Mouse (Mus musculus) kidney, postnatal 0 days (tissue): Measurements from ENCODE around the gene Pcdh7. TPM values are rescaled to one million over a fixed set of nuclear protein-coding genes. Genes with fewer than 3 reads are reported as not detected.
A peak's percentile ranks its signal among the peaks of the same experiment; 100 is the strongest.

Source experiments
- ATAC-seq: fragments of 200-750 bp; cut with Nextera tagmentation; replicated peaks from 2 replicates; pipeline ENCODE4 v1.8.0; 2017; ENCODE audit warnings: low read depth, moderate number of reproducible peaks, moderate TSS enrichment, moderate library complexity; ENCODE audit not compliant: low FRiP score
- DNase-seq: peaks from one replicate; pipeline ENCODE4 v3.0.0-alpha.2; 2016; ENCODE audit warnings: low spot score
- H3K27ac ChIP-seq: fragments of 300-500 bp; sonication (generic); 2 replicates; pipeline ENCODE4 v1.5.1; 2014; ENCODE audit warnings: mild to moderate bottlenecking
- H3K27me3 ChIP-seq: fragments of 300-500 bp; sonication (generic); 2 replicates; pipeline ENCODE4 v1.6.1; 2014; ENCODE audit warnings: low read length, mixed read lengths; ENCODE audit not compliant: insufficient read depth
- H3K36me3 ChIP-seq: fragments of 300-500 bp; sonication (generic); 2 replicates; pipeline ENCODE4 v1.6.1; 2014; ENCODE audit warnings: low read length, mixed read lengths; ENCODE audit not compliant: insufficient read depth
- H3K4me1 ChIP-seq: fragments of 300-500 bp; sonication (generic); replicated peaks from 2 replicates; pipeline ENCODE4 v1.6.1; 2014; ENCODE audit warnings: antibody characterized with exemption, low read length, mixed read lengths; ENCODE audit not compliant: insufficient read depth
- H3K4me2 ChIP-seq: fragments of 300-500 bp; sonication (generic); 2 replicates; pipeline ENCODE4 v1.6.1; 2014; ENCODE audit warnings: mild to moderate bottlenecking, low read length, moderate library complexity, mixed read lengths
- H3K4me3 ChIP-seq: fragments of 300-500 bp; sonication (generic); replicated peaks from 2 replicates; pipeline ENCODE4 v1.5.1; 2014; ENCODE audit warnings: low read depth, low read length
- H3K9ac ChIP-seq: fragments of 300-500 bp; sonication (generic); 2 replicates; pipeline ENCODE4 v1.6.1; 2014; ENCODE audit warnings: low read depth, low read length
- H3K9me3 ChIP-seq: fragments of 300-500 bp; sonication (generic); replicated peaks from 2 replicates; pipeline ENCODE4 v1.6.1; 2016; ENCODE audit warnings: low read length, inconsistent platforms, mixed read lengths
- CTCF ChIP-seq: IDR thresholded peaks from 2 replicates; pipeline ENCODE4 v1.5.1; 2016; ENCODE audit warnings: antibody characterized with exemption, low read depth, mild to moderate bottlenecking, moderate library complexity
- WGBS: fragments of 180-500 bp; shearing (Covaris S2); extraction: QIAGEN DNeasy Blood & Tissue Kit; methylation state at CpG from one replicate; pipeline ENCODE4 v1.1.7; 2014; 5-methylcytosine and 5-hydroxymethylcytosine counted together
- polyA plus RNA-seq: library from polyadenylated mRNA; unstranded; fragments of >200 nt; fragmentation: Nextera tagmentation; extraction: Ambion mirVana; gene quantifications from 2 replicates; pipeline ENCODE4 v1.2.1, GENCODE M21; 2015

Pcdh7 gene
- polyA plus RNA-seq, 1 experiment from 2014 or later: 3.6 TPM

GRCm38 (mm10) chr5:58025759-58026158, 308.0 kb downstream of the Pcdh7 start:
- Histone ChIP-seq H3K4me2 (no peak overlapping the region), H3K36me3 (no peaks in the 10 kb centered on the region), H3K9ac (no peak overlapping the region), H3K27me3 (no peaks in the 10 kb centered on the region), H3K4me3 (no peak overlapping the region), H3K4me1 (no peaks in the 10 kb centered on the region), H3K9me3 (no peaks in the 10 kb centered on the region), H3K27ac (no peak overlapping the region)
- WGBS: 30% methylated on average over 8 of the region's 8 CpGs
- TF ChIP-seq CTCF: no peak
- ATAC-seq (no peak), DNase-seq (no peak)

- no peaks in the 10 kb centered on the region for H3K4me1 ChIP-seq
- ATAC-seq (no peak), DNase-seq (peak; percentile 31)
- 67% methylated on average over 3 of the region's 3 CpGs for whole genome bisulfite sequencing
- no peaks in the 10 kb centered on the region for H3K36me3 ChIP-seq
- H3K9me3 ChIP-seq: no peaks in the 10 kb centered on the region
- H3K9ac ChIP-seq: no peak overlapping the region
- TF ChIP-seq CTCF: peak; percentile 39; the same call in 1 of the 2 replicates
- H3K4me2 ChIP-seq: no peak overlapping the region
- H3K27ac ChIP-seq: no peak overlapping the region
- no peaks in the 10 kb centered on the region for H3K27me3 ChIP-seq
- H3K4me3 ChIP-seq: no peak overlapping the region
These were observed 322.1 kb downstream of the Pcdh7 start for GRCm38 (mm10) chr5:58039875-58040274.

- no peak overlapping the region for H3K9ac ChIP-seq
- ATAC-seq (no peak), DNase-seq (no peak)
- H3K9me3 ChIP-seq: no peaks in the 10 kb centered on the region
- H3K36me3 ChIP-seq: no peaks in the 10 kb centered on the region
- TF ChIP-seq CTCF: no peak
- no peak overlapping the region for H3K27ac ChIP-seq
- no peak overlapping the region for H3K4me2 ChIP-seq
- 62% methylated on average over 4 of the region's 4 CpGs for WGBS
- H3K27me3 ChIP-seq: no peaks in the 10 kb centered on the region
- H3K4me3 ChIP-seq: no peak overlapping the region
- no peaks in the 10 kb centered on the region for H3K4me1 ChIP-seq
These were observed 326.4 kb downstream of the Pcdh7 start for GRCm38 (mm10) chr5:58044216-58044615.

- H3K27ac ChIP-seq: no peak overlapping the region
- H3K27me3 ChIP-seq: no peaks in the 10 kb centered on the region
- H3K9ac ChIP-seq: no peak overlapping the region
- no peak overlapping the region for H3K4me2 ChIP-seq
- DNase-seq: no peak
- ATAC-seq: no peak
- WGBS: 71% methylated on average over 4 of the region's 4 CpGs
- no peaks in the 10 kb centered on the region for H3K4me1 ChIP-seq
- H3K36me3 ChIP-seq: no peaks in the 10 kb centered on the region
- no peak for TF ChIP-seq CTCF
- H3K4me3 ChIP-seq: no peak overlapping the region
- H3K9me3 ChIP-seq: no peaks in the 10 kb centered on the region
These were observed 363.3 kb downstream of the Pcdh7 start for GRCm38 (mm10) chr5:58081054-58081453.

- Histone ChIP-seq H3K9me3 (no peaks in the 10 kb centered on the region), H3K36me3 (no peaks in the 10 kb centered on the region), H3K27ac (no peak overlapping the region), H3K4me3 (no peak overlapping the region), H3K27me3 (no peaks in the 10 kb centered on the region), H3K4me2 (no peak overlapping the region), H3K9ac (no peak overlapping the region), H3K4me1 (no peaks in the 10 kb centered on the region)
- ATAC-seq: no peak
- WGBS: 87% methylated on average over 2 of the region's 2 CpGs
- no peak for TF ChIP-seq CTCF
- no peak for DNase-seq
These were observed 364.5 kb downstream of the Pcdh7 start for GRCm38 (mm10) chr5:58082230-58082629.

GRCm38 (mm10) chr5:58083056-58083455, 365.3 kb downstream of the Pcdh7 start:
- Histone ChIP-seq H3K4me1 (no peaks in the 10 kb centered on the region), H3K4me2 (no peak overlapping the region), H3K9me3 (no peaks in the 10 kb centered on the region), H3K36me3 (no peaks in the 10 kb centered on the region), H3K27me3 (no peaks in the 10 kb centered on the region), H3K4me3 (no peak overlapping the region), H3K9ac (no peak overlapping the region), H3K27ac (no peak overlapping the region)
- TF ChIP-seq CTCF: no peak
- WGBS: 84% methylated on average over 3 of the region's 3 CpGs
- DNase-seq (peak; percentile 13), ATAC-seq (no peak)

- Histone ChIP-seq H3K4me2 (no peak overlapping the region), H3K27me3 (no peaks in the 10 kb centered on the region), H3K9me3 (no peaks in the 10 kb centered on the region), H3K4me3 (no peak overlapping the region), H3K4me1 (no peaks in the 10 kb centered on the region), H3K36me3 (no peaks in the 10 kb centered on the region), H3K9ac (no peak overlapping the region), H3K27ac (no peak overlapping the region)
- no peak for DNase-seq
- WGBS: 80% methylated on average over 6 of the region's 6 CpGs
- TF ChIP-seq CTCF: no peak
- no peak for ATAC-seq
These were observed 366.2 kb downstream of the Pcdh7 start for GRCm38 (mm10) chr5:58083972-58084371.
